Mouse (Mus musculus): ENCODE measurements at regions not wholly inside any gene's neighbourhood (a gene's known extent, or its start where the extent isn't known, plus 50 kb on each side); places are given as distances from the start of the nearest gene placed in this dataset.

DNA sequence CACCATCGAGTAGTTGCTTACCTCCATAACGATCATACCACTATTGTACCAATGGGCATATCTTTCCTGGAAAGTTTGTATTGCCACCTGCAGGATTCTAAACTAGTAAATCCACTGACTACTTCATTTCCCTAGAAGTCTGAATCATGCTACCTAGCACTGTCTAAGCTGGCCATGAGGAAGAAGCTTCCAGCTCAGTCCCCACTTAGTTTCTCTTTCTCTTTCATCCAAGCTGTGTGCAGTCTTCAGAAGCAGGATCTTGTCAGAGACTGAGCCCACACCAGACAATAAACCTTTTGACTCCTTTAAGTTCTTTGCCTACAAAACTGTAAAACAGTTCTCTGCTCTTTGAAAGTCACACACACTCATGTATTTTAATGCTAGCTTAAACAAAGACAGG, 146.3 kb downstream of the Rfx6 start:
- TF ChIP-seq CTCF (IDR thresholded peaks at IDR 0.05; ENCODE audit: control insufficient read depth, insufficient read depth, insufficient read length): no peak
- no peak for TF ChIP-seq CEBPB (IDR thresholded peaks at IDR 0.05; ENCODE audit: low read depth)
- no peak for TF ChIP-seq MYOG (IDR thresholded peaks at IDR 0.05; ENCODE audit: control insufficient read depth, extremely low read depth, insufficient read length)
- no peak for TF ChIP-seq FOSL1 (IDR thresholded peaks at IDR 0.05; ENCODE audit: insufficient read depth, low read length, poor library complexity, severe bottlenecking)
- no peak for TF ChIP-seq MAX (IDR thresholded peaks at IDR 0.05)
- no peak for TF ChIP-seq USF1 (IDR thresholded peaks at IDR 0.05; ENCODE audit: low read depth)
- no peak for TF ChIP-seq MYOD1 (IDR thresholded peaks at IDR 0.05; ENCODE audit: control insufficient read depth, insufficient read length, low read depth)

All from C2C12 (cell line).